Mouse (Mus musculus) G1E (cell line): ENCODE results near the gene Ubtf.

Experiments
- CTCF ChIP-seq: IDR thresholded peaks from 2 replicates; pipeline ENCODE4 v1.5.1; 2012; ENCODE audit warnings: low read depth, low read length, inconsistent platforms, mixed read lengths
- GATA1 ChIP-seq: IDR thresholded peaks from 2 replicates; pipeline ENCODE4 v1.6.1; 2012; ENCODE audit warnings: borderline replicate concordance, low read length, inconsistent platforms, mixed read lengths

GRCm38 (mm10) chr11:102311966-102312365, 7.6 kb downstream of the Ubtf start:
- TF ChIP-seq CTCF = no peak
- TF ChIP-seq GATA1 = no peak
